Mouse (Mus musculus): ENCODE data around the gene Atp5j2.
"Not testable (repeated sequence)": the region's sequence is repeated elsewhere in the genome, so short reads cannot be mapped to it uniquely, and the experiment has no call there.

Gene Atp5j2

DNA sequence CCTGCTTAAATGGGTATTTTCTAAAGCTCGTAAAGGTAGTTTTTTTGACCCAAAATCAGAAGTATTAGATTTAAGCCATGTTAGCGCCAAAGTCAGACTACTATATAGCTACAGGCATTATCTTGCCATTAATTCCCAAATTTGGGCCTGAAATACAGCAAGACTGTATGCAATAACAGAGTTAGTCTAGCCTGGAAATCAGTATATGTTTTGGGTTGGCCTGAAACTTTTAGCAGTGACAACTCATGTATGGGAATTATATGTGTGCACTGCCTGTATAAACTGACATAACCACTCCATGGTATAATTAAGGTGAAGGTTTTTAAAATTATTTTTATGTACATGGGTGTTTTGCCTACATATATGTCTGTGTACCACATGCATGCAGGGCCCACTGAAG, at the start of gene Atp5j2:
Gene Atp5j2, minus strand, starts transcription at position 101 of the 400 bp plus-strand sequence.
- no peak for DNase-seq (ENCODE audit: low read depth, low spot score)

DNA sequence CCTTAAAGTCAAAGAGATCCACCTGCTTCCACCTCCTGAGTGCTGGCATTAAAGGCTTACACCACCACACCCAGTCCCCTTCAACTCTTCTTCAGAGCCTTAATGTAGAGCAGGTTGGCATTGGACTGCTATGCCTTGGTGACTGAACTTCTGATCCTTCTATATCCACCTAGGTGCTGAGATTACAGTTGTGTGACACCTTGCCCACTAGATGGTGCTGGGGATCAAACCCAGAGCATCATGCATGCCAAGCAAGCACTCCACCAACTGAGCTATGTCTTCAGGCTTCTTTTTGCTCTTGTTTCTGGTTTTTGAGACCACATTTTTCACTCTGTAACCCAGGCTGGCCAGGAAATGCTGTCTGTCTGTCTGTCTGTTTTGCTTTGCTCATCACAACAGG, 42.8 kb upstream of the Atp5j2 start:
- DNase-seq (ENCODE audit: low read depth, low spot score), result no peak

DNA sequence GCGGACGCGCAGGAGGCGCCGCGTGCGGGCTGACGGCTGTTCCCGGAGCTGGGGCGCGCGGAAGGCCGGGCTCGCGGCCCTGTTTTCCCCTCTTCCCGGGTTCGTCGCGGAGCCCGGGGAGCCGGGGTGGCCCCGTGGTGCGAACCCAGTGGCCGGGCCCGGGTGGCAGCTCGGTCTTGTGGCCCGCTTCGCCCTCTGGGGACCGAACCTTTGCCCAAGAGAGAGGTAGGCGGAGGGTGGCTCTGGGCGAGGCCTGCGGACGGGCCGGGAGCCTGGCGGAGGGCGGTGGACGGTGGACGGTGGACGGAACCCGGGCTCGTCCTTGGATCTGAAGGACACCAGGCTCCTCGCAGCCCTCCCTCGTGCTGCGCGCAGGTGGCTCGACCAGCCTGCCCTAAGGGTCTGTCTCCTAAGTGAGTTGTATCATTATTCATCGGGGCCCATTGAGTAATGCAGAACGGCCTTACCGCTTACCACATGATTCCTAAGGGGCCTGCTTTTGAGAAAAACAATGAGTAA, 40.1 kb upstream of the Atp5j2 start:
- no peak for DNase-seq (ENCODE audit: low read depth, low spot score)

DNA sequence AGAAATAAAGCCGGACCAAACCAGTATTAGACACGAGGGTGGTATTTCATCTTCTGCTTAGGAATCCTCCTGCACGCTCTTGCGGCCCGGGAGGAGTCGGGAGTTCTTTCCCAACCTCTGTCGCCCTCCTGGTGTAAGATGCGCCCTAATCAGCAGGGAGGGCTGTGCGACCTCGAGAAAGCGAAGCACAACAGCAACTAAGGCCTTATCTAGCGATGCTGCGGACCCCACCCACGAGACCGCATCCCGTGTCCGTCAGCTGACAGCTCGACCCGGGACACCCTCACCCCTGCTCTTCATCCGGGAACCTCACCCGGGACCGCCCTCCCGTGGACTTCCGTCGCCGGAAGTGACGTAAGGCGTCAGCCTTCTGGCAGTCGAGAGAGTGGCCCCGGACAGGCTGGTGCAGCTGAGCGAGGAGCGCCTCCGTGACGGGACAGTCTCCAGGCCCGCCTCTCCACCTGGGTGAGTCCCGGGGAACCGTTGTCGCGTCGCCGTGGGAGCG, 39.6 kb upstream of the Atp5j2 start, which contains the start of gene Zfp655:
Gene Zfp655, plus strand, starts transcription at position 349 of the 505 bp plus-strand sequence.
- peak; percentile 89 for DNase-seq (ENCODE audit: low read depth, low spot score)

DNA sequence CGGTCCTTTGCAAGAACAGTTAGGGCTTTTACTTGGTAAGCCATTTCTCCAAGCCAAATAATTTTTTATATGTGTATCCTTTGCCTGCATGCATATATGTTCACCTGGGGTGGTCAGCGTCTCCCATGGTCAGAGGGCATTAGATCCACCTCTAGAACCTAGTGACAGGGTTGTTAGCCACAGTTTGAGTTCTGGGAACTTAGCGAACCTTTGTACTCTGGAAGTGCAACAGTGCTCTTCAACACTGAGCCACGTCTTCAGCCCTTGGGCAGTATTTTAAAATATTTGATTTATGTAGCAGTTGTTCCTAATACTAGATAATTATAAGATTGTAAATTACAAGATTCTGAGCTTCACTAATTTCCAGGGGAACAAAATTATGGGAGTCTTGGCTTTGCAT, 38.8 kb upstream of the Atp5j2 start:
- DNase-seq (ENCODE audit: low read depth, low spot score), result no peak

DNA sequence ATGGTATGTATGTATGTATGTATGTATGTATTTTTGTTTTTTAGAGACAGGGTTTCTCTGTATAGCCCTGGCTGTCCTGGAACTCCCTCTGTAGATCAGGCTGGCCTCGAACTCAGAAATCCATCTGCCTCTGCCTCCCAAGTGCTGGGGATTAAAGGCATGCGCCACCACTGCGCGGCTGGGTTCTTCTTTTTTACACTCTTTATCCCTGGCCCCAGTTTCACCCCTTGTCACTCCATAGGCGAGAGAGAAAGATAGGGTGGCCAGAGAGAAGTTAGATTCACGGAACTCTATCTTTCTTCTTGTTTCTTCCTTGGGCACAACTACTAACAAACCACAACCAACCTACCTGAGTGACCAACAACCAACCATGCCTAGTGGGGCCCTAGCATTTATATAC, 37.4 kb upstream of the Atp5j2 start:
- not testable (repeated sequence) for DNase-seq (ENCODE audit: low read depth, low spot score)

DNA sequence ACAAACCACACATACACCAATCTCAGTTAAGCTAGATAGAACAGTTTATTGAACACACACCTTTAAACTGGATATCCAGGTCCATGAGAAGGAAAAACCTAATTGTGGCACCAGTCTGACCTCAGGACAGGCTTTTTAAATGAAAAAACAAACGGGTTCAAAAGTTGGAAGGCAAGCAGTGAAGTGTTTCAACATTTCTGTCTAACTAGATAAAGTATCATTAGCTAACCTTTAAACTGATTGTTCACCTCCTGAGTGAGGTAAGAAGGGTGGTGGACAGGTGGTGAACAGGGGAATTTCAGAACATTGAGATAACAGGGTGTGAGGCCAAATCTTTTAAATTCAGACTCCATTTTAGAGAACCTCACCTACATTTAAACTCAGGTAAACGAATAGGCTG, 34.6 kb upstream of the Atp5j2 start:
- no peak for DNase-seq (ENCODE audit: low read depth, low spot score)

DNA sequence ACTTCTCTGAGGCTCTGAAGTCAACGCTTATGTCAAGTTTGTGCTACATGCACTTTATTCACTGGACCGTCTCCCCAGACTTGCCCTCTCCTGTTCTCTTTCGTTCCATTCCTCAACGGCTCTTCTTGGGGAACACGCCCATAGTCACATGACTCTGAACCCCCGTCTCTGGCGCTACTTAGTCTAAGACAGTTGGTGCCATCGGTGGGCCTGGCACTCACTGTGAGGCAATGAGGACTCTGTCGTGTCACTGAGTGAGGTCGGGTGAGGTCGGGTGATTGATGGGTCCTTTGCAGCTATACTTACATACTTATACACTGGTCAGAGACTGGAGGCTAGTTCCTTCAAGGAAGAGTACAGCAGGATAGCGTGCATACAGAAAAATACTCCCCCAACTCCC, 31.5 kb upstream of the Atp5j2 start:
- DNase-seq (ENCODE audit: low read depth, low spot score), result no peak

DNA sequence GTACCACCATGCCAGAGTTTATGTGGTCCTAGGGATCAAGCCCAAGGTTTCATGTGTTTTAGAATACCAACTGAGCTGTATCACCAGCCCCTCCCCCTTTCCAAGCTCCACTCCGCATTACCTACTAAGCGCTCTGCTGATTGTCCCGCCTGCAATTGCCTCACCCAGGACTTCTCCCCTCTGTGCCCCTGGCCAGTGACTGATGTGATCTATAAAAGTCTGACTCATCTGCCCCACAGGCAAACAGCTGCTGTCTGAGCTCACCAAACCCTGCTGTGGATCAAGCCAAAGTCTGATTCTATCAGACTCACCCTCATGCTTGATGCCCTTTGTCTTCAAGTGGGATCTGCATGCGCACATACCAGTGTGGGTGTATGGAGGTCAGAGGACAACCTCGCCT, 31.0 kb upstream of the Atp5j2 start:
- DNase-seq (ENCODE audit: low read depth, low spot score), result no peak

DNA sequence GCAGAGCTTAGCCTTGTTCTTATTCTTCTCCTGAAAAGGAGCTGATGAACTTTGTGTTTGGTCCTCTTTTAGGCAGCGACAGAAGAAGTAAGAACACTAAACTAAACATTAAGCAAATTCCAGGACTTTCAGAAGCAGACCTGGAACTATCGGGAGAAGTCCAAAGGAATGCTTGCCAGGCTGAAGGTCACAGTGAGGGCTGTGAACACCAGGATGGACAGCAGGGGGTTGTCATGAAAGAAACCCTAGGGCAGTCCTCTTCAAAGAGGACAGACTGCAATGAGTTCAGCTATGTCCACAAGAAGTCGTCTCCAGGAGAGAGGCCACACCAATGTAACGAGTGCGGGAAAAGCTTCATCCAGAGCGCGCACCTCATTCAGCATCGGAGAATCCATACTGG, 28.1 kb upstream of the Atp5j2 start:
- no peak for DNase-seq (ENCODE audit: low read depth, low spot score)

DNA sequence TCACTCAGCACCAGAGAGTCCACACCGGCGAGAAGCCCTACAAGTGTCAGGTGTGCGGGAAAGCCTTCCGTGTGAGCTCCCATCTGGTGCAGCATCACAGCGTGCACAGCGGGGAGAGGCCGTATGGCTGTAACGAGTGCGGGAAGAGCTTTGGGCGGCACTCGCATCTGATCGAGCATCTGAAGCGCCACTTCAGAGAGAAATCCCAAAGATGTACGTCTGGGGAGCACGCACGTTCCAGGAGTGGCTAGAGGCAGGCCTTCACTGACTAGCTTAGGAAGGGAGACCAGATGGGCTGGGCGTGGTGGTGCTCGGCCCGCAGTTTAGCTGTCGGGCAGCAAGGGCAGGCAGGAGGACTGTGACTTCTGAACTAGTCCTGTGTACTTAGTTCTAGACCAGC, 26.8 kb upstream of the Atp5j2 start:
- DNase-seq (ENCODE audit: low read depth, low spot score), result no peak

DNA sequence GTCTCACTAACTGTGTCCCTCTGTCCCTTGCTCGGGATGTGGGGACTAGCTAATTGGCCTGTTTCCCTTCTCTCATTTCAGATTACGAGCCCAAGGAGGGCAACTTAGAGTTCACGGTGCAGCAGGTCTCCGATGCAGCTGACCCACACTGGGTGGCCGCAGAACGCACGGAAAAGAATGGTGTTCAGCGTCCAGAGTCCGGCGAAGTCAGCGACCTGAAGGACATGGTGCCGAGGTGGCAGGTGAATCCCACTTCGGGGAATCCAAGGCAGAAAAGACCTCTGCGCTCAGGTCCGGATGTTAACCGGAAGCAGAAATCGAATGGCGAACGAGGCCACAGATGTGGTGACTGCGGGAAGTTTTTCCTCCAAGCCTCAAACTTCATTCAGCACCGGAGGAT, 26.3 kb upstream of the Atp5j2 start:
- DNase-seq (ENCODE audit: low read depth, low spot score), result no peak

DNA sequence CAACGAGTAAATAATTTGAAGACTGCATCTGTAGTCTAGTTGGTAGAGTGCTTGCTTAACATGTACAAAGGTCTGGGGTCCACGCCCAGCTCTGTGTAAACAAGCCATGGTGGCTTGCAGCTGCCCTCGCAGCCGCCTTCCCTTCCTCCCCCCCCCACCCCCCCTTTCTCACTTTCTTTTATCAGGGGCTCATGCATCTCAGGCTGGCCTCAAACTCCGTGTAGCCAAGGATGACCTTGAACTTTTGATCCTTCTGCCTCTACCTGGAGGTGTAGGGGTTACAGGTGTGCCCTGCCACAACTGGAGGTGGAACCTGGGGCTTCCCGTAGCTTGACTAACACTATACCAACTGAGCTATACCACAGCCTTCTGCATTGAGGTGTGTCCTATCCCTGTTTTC, 25.9 kb upstream of the Atp5j2 start:
- no peak for DNase-seq (ENCODE audit: low read depth, low spot score)

DNA sequence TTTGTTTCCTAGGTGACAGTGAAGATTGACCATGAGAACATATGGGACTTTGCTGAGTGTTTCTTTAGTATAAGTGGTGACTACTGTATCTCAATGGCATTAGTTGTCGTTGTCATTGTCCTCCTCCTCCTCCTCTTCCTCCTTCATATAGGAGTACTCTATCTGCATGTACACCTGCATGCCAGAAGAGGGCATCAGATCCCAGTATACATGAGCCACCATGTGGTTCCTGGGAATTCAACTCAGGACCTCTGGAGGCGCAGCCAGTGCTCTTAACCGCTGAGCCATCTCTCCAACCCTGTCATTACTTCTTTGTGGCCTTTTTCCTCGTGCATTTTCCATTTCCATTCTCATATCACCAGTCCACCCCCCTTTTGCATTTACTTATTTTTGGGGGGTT, 22.8 kb upstream of the Atp5j2 start:
- DNase-seq (ENCODE audit: low read depth, low spot score), result no peak

DNA sequence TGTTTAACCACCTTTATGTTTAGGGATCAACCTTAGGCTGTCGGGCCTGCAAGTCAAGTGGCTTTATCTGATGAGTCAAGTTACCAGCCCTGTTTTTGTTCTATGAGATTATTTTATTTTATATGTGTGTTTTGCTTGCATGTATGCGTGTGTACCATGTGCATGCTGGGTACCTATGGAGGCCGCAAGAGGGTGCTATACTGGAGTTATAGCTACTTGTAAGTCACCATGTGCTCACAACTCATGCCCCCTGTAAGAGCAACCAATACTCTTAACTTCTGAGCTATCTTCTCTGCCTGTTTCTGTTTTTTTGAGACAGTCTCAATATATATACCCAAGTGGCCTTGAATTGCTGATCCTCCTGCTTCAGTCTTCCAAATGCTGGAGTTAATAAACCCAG, 21.6 kb upstream of the Atp5j2 start:
- DNase-seq (ENCODE audit: low read depth, low spot score), result no peak

DNA sequence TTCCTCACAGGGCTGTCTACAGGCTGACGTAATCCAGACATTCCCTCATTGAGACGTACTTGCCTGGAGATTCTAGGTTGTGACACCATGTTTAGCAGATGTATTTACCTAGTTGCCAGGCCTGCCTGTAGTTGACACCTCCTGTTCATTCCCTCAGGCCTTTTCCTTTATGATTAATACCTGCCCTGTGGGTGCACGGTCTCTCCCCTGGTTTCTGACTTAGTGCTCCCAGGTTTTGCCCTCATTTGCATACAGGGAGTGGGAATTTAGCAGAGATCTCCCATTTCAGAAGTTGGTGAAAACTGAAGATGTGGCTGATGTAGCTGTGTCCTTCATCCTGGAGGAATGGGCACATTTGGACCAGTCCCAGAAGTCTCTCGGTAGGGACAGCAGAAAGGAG, 20.4 kb upstream of the Atp5j2 start:
- no peak for DNase-seq (ENCODE audit: low read depth, low spot score)

DNA sequence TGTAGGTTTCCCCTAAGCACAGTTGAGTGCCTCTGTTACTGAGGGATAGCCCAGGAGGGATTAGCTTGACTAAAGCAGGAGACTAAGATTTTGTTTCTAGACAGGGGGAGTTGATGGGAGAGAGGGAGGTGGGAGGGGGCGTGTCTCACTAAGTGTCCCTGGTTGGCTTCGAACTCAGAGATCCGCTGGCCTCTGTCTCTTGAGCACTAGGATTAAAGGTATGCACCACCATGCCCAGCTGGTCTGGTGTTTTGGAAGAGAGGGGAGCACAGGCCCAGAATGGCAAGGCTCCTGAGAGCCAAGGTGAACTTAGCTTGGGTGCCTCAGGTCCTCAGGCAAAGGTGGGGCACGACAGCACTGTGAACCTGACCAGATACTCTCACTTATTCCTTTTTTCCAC, 19.5 kb upstream of the Atp5j2 start:
- no peak for DNase-seq (ENCODE audit: low read depth, low spot score)

DNA sequence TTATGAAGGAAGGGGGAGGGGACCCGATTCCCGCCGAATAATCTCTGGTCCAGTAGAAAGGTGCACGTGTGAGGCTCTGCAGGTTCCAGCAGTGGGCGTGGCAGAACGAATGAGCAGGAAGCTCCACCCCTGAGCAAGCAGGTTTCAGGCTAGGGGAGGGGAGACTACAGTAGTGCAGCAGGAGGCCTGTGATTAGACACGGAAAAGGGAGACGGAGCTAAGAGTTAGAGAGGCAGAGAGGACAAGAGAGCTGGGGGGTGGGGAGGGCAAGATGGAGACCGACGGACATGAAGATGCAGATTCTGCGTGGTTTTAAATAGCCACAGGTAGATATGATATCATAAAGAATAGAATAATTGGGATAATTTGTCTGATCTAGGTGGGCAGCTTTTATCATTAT, 16.5 kb upstream of the Atp5j2 start:
- DNase-seq (ENCODE audit: low read depth, low spot score), result not testable (repeated sequence)

DNA sequence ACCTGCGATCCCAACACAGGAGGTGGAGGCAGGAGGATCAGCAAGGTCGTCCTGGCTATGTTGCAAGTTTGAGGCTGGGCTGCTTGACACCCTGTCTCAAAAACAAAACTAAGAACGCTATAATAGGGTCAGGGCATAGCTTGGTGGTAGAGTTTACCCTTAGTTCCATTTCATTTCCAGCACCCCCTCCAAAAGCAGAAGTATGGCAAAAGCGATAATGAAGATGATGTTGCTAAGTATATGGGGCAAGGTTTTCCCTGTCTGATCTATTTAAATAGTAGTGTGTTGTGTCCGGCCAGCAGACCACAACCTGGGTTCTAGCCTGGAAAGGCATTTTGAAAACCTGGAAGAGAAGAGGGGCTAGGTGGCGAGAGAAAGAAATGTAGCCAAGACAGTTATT, 16.1 kb upstream of the Atp5j2 start:
- DNase-seq (ENCODE audit: low read depth, low spot score), result no peak

DNA sequence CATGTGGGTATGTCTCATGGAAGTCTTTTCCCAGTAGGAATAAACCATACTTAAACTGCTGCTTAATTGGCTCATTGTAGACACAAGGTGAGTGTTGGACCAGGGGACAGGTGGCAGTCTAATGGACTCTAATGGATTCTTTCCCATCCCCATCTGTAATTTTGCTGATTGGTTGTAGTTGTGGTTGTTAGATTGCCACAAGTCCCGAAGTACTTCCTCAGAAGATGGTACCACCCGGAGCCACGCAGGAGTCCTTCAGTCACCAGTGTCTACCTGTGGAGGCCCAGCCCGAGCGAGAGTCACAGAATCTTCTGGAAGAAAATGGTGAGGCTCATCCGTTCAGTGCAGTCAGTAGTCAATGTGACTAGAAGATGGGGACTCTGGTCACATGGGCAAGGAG, 15.5 kb upstream of the Atp5j2 start:
- no peak for DNase-seq (ENCODE audit: low read depth, low spot score)

DNA sequence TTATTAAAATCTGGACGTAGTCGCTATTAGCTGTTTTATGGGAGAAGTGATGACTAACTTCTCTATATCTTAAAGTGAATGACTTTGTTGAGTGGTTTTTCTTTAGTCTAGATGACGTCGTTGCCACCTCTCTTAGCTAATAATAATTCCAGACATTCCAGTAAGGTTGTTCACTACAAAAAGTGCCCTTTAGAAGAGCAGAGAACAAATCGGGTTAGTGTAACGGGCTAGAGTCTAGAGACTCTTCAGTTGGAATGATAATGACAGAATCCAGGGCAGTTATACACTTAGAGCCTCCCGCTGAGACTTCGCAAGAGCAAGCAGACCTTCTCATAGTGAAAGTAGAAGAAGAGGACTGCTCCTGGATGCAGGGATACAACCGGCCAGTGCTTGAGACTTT, 13.2 kb upstream of the Atp5j2 start:
- no peak for DNase-seq (ENCODE audit: low read depth, low spot score)

DNA sequence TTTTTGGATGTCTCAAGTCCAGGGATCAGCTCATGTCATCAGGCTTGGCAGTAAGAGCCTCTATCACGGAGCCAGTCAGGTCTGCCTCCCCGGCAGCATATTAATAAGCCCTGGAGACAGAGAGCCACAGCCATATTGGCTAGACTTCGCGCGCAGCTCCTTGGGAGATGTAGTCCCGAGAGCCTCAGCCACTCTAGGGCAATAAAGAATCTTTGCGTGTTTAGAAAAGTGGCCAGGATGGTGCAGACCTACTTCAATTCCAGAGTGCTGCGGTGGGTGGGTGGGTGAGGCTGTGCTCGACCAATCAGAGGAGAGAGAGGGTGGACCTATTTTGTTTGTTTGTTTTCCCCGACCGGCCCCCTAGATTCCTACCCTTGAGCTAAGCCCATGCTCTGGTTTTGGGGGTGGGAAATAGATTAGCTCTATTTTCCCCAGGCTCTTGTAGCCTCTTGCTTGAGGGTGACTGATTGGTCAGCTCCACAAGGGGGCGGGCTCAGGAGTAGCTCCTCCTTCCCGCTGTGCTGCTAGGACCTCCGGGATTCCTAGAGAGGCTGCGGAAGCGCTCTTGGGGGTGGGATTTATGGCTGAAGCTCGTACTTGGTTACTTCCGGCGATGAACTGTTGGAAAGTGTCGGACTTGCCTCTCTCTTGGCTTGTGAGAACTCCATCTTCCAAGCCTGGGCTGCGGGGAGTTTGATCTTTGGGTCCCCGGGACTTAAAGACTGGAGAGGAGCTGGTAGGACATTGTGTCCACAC, 12.3 kb upstream of the Atp5j2 start, which contains the start of gene Zkscan5:
Gene Zkscan5, plus strand, starts transcription at position 627 of the 756 bp plus-strand sequence.
- DNase-seq (ENCODE audit: low read depth, low spot score), result peak; percentile 97

DNA sequence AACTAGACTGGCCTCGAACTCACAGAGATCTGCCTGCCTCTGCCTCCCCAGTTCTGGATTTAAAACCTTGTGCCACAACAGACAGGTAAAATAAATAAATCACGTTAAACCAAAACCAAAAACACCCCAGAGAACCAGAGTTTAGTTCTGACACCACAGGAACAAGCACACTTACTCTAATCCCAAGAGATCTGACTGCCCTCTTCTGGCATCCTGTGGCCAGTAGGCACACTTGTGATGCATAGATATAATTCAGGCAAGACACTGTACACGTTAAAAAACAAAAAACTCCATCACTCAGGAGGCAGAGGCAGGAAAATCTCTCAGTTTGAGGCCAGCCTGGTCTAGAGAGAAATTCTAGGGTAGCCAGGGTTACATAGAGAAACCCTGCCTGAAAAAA, 10.6 kb upstream of the Atp5j2 start:
- DNase-seq (ENCODE audit: low read depth, low spot score), result no peak
